Mouse (Mus musculus) intestine, embryonic 14.5 days (tissue): Measurements from ENCODE around the gene Med15. TPM values are rescaled to one million over a fixed set of nuclear protein-coding genes. Genes with fewer than 3 reads are reported as not detected.
A peak's percentile ranks its signal among the peaks of the same experiment; 100 is the strongest.

Experiments
- ATAC-seq: fragments of 200-750 bp; cut with Nextera tagmentation; replicated peaks from 2 replicates; pipeline ENCODE4 v1.8.0; 2017; ENCODE audit warnings: low read depth, moderate number of reproducible peaks, moderate TSS enrichment, moderate library complexity; ENCODE audit not compliant: low FRiP score, low TSS enrichment
- DNase-seq: peaks from one replicate; pipeline ENCODE4 v3.0.0-alpha.2; 2018; ENCODE audit warnings: low spot score
- H3K27ac ChIP-seq: fragments of 300-500 bp; sonication (generic); 2 replicates; pipeline ENCODE4 v1.5.1; 2014; ENCODE audit warnings: low read depth, mild to moderate bottlenecking, control low read depth
- H3K27me3 ChIP-seq: fragments of 300-500 bp; sonication (generic); replicated peaks from 2 replicates; pipeline ENCODE4 v1.6.1; 2014; ENCODE audit warnings: low read length, control low read depth; ENCODE audit not compliant: control insufficient read depth, insufficient read depth
- H3K36me3 ChIP-seq: fragments of 300-500 bp; sonication (generic); 2 replicates; pipeline ENCODE4 v1.6.1; 2014; ENCODE audit warnings: low read length, control low read depth; ENCODE audit not compliant: control insufficient read depth, insufficient read depth
- H3K4me1 ChIP-seq: fragments of 300-500 bp; sonication (generic); replicated peaks from 2 replicates; pipeline ENCODE4 v1.6.1; 2014; ENCODE audit warnings: low read length, control low read depth, mixed read lengths; ENCODE audit not compliant: control insufficient read depth, insufficient read depth
- H3K4me2 ChIP-seq: fragments of 300-500 bp; sonication (generic); 2 replicates; pipeline ENCODE4 v1.6.1; 2014; ENCODE audit warnings: low read length
- H3K4me3 ChIP-seq: fragments of 300-500 bp; sonication (generic); 2 replicates; pipeline ENCODE4 v1.5.1; 2014; ENCODE audit warnings: low read depth, low read length, control low read depth, mixed read lengths
- H3K9ac ChIP-seq: fragments of 300-500 bp; sonication (generic); 2 replicates; pipeline ENCODE4 v1.6.1; 2014; ENCODE audit warnings: mild to moderate bottlenecking, low read length
- H3K9me3 ChIP-seq: fragments of 300-500 bp; sonication (generic); 2 replicates; pipeline ENCODE4 v1.6.1; 2016; ENCODE audit warnings: low read length, control low read depth; ENCODE audit not compliant: control insufficient read depth
- WGBS: fragments of 180-500 bp; shearing (Covaris S2); extraction: QIAGEN DNeasy Blood & Tissue Kit; methylation state at CpG from one replicate; pipeline ENCODE4 v1.1.7; 2014; 5-methylcytosine and 5-hydroxymethylcytosine counted together
- polyA plus RNA-seq: library from polyadenylated mRNA; unstranded; fragments of >200 nt; fragmentation: Nextera tagmentation; extraction: Ambion mirVana; gene quantifications from 2 replicates; pipeline ENCODE4 v1.2.1, GENCODE M21; 2014

Med15 gene
- polyA plus RNA-seq, 1 experiment from 2014 or later: 41.5 TPM

DNA sequence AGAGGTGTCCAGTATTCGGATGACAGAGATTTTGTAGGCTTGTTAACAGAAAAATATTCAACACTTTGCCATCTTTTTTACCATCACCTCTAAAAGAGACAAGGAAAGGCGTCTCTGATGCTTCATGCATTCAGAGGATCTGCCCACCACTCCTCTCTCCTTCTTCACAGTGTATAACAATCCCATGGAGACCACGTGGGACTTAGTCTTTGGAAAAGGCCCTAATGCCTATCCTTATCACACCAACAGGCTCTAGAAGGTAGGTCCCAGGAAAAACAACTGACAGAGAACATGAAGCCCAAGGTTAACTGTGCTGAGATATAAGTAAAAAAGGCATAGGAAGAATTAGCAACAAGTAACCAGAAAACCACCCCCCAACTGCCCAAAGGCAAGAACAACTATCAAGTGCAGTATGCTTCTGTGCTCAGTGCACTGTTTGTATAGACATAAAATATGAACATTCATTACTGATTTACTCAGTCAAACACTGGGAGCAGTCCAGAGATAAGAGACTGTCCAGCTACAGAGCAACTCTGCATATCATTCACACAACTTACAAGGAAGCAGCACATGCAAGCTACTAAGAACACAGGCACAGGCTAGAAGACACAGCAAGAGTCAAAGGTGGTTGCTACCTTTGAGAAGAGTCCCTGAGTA is 32.2 kb downstream of the Med15 start:
- H3K9me3 ChIP-seq: no peaks in the 10 kb centered on the region
- H3K4me2 ChIP-seq: no peak overlapping the region
- ATAC-seq: peak; percentile 92
- H3K4me1 ChIP-seq: no peaks in the 10 kb centered on the region
- WGBS: 82% methylated on average over 3 of the region's 3 CpGs
- no peak overlapping the region for H3K9ac ChIP-seq
- no peaks in the 10 kb centered on the region for H3K27me3 ChIP-seq
- H3K4me3 ChIP-seq: no peak overlapping the region
- 0 out of 2 replicates have a peak overlapping the region, but pooled peaks have one; percentile 12 for H3K27ac ChIP-seq
- no peak for DNase-seq
- H3K36me3 ChIP-seq: peaks cover 44% of the 10 kb centered on the region

DNA sequence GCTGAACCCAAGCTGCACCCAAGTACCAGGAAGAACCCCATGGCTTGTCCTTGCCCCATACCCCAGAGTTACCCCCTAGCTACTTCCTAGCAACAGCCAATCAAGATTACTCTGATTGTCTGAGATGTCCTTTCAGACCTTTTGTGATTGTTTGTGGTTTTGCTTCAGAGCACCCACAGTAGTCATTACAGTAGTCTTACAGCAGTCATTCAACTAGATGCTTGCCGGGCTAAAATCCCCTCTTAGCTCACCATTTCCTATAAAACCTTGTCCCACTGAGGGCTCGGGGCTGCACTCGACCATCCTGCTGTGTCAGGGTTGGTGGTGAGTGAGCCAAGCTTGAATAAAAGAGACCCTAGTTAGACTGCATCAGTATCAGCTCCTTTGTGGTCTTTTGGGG is 37.8 kb downstream of the Med15 start:
- DNase-seq: no peak
- no peak overlapping the region for H3K4me2 ChIP-seq
- no peak overlapping the region for H3K27ac ChIP-seq
- no peaks in the 10 kb centered on the region for H3K27me3 ChIP-seq
- no peak overlapping the region for H3K4me3 ChIP-seq
- H3K36me3 ChIP-seq: peaks cover 51% of the 10 kb centered on the region
- ATAC-seq: no peak
- no peaks in the 10 kb centered on the region for H3K9me3 ChIP-seq
- no peak overlapping the region for H3K9ac ChIP-seq
- H3K4me1 ChIP-seq: no peaks in the 10 kb centered on the region
- 86% methylated on average over 3 of the region's 3 CpGs for WGBS

DNA sequence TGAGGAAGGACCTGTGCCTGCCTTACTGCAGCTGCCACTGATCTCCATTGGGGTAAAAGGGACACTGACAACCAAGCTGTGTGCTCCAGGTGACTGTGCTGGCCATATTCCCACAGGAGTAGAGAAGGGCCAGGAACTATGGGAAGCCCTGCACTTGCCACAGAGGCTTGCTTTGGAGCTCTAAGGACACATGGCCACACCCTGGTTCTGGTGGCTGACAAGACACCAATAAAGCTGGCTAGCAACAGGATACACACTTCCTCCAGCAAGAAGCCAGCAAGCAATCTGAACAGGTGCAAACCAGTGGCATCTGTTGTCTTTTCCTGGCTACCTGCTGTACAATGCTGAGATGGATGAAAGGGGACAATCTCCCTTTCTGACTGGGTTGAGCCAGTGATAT is 62.8 kb downstream of the Med15 start:
- Histone ChIP-seq H3K4me1 (no peaks in the 10 kb centered on the region), H3K4me3 (no peak overlapping the region), H3K27ac (no peak overlapping the region), H3K9me3 (no peaks in the 10 kb centered on the region), H3K9ac (no peak overlapping the region), H3K4me2 (no peak overlapping the region), H3K27me3 (no peaks in the 10 kb centered on the region), H3K36me3 (peaks cover 88% of the 10 kb centered on the region)
- DNase-seq (no peak), ATAC-seq (no peak)

DNA sequence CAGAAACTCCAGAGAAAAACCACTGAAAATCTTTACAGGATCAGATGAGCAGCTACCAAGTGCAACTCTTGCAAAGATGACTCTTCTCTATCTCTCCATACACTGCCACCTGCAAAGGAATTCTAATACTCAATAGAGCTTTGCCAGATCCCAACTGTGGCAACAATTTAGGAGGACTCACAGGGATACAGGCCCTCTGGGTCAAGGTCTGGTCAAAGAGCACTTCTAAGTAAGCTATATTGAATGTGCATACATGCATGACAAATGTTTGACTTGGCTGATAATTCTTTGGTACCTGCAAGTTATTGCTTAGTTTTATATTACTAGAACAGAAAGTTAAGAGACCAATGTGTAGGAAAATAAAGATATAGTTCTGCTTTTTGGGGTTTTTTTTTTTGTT is 67.1 kb downstream of the Med15 start:
- no peak overlapping the region for H3K27ac ChIP-seq
- H3K9me3 ChIP-seq: no peaks in the 10 kb centered on the region
- no peak overlapping the region for H3K4me2 ChIP-seq
- DNase-seq (no peak), ATAC-seq (no peak)
- no peak overlapping the region for H3K4me3 ChIP-seq
- peaks cover 85% of the 10 kb centered on the region for H3K36me3 ChIP-seq
- no peaks in the 10 kb centered on the region for H3K4me1 ChIP-seq
- H3K27me3 ChIP-seq: no peaks in the 10 kb centered on the region
- no peak overlapping the region for H3K9ac ChIP-seq

DNA sequence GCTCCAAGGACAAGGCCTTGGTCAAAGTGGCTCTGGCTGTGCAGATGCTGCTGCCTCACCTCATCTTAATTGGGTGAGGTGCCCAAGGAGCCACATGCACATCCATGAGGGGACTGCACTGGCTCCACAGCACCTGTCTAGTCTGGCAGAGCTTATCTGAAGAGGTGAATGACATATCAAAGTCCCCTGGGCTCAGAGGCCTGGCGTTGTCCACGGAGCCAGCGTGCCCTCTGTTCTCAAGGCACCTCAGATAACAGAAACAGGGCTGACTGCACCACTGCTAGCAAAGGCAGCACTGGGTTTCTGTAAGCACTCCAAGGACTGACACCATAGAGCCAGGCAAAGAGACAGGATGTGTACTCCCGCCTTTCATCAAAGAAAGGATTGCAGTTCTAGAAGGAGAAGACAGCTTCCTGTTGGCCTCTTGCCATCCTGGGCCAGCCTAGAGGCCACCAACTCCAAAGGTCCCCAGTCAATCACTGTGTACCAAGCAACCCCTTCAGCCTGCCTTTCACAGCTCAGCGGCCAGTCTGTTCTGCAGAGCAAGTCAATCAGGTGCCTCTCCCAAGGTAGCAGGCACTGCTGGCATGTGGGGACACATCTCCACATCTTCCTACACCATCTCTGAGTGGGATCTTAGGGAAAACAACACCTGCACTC is 76.3 kb downstream of the Med15 start:
- no peak overlapping the region for H3K27ac ChIP-seq
- H3K4me1 ChIP-seq: no peaks in the 10 kb centered on the region
- WGBS: 93% methylated on average over 5 of the region's 5 CpGs
- ATAC-seq: no peak
- no peak overlapping the region for H3K9ac ChIP-seq
- no peaks in the 10 kb centered on the region for H3K27me3 ChIP-seq
- H3K4me3 ChIP-seq: no peak overlapping the region
- peaks cover 69% of the 10 kb centered on the region for H3K36me3 ChIP-seq
- H3K9me3 ChIP-seq: no peaks in the 10 kb centered on the region
- no peak overlapping the region for H3K4me2 ChIP-seq
- no peak for DNase-seq

DNA sequence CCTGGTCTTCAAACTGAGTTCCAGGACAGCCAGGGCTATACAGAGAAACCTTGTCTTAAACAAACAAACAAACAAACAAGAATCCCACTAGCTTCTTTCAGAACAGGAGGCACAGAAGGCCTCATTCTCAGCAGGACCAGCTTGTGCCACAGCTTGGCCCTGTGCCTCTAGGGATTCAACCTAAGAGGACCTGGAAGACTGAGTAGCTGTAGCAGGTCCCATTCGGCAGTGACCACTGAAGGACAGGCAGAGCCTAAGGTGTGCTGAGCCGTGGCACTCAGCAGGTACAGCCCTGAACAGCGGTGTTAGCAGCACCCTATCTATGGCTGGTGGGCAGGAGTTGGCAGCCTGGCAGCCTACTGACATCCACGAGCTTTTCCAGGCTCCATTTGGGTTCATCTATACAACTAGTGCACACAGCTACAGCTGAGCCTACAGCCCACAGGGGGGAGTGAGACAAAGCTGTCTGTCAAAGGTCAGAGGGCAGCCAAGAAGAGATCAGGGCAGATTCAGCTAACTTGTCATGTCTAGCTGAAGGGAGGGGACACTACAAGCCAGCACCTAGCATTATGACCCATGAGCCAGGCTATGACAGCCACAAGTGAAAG is 78.4 kb downstream of the Med15 start:
- WGBS: 87% methylated on average over 4 of the region's 4 CpGs
- no peaks in the 10 kb centered on the region for H3K4me1 ChIP-seq
- no peak overlapping the region for H3K4me3 ChIP-seq
- ATAC-seq (no peak), DNase-seq (no peak)
- no peaks in the 10 kb centered on the region for H3K9me3 ChIP-seq
- H3K4me2 ChIP-seq: no peak overlapping the region
- no peak overlapping the region for H3K9ac ChIP-seq
- H3K27me3 ChIP-seq: no peaks in the 10 kb centered on the region
- no peak overlapping the region for H3K27ac ChIP-seq
- H3K36me3 ChIP-seq: peaks cover 74% of the 10 kb centered on the region

DNA sequence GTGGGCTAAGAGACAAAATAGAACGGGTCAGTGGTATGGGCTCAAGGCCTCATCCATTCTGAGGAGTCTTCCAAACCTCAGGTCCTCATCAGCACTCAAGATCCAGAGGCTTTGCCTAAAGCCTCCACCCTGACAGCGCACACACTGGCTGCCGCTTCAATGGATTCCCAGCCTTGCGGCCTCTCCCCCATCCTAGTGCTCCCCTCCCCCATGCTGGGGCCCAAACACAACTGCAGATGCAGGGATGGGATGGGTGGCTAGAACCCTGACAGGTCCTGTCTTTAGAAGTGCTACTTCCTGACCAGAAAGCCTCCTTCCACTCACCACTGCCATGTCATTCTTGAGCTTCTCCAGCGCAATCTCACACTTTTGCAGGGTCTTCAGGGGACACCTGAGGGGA is 79.1 kb downstream of the Med15 start:
- ATAC-seq: no peak
- Histone ChIP-seq H3K27me3 (no peaks in the 10 kb centered on the region), H3K9me3 (no peaks in the 10 kb centered on the region), H3K4me3 (no peak overlapping the region), H3K4me2 (no peak overlapping the region), H3K9ac (no peak overlapping the region), H3K27ac (no peak overlapping the region), H3K4me1 (no peaks in the 10 kb centered on the region), H3K36me3 (peaks cover 79% of the 10 kb centered on the region)
- DNase-seq: no peak
- WGBS: 92% methylated on average over 5 of the region's 5 CpGs

DNA sequence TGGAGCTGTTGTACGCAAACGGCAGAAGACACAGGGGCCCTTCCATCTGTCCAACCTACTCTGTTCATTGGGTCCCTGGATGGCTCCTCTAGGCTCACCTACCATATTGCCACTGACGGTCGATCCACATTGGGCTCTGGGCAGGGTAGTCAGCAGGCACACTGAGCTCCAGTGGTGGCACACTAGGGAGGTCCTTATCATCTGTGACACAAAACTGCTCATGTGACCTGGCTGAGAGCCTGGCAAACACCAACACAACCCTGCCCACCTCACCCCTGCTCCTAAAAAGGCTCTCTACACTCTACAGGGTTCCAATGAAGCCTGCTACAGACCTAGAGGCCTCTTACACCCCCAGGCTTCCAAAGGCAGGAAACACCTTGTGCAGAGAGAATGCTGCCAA is 80.1 kb downstream of the Med15 start:
- no peak for DNase-seq
- H3K4me1 ChIP-seq: no peaks in the 10 kb centered on the region
- H3K4me2 ChIP-seq: no peak overlapping the region
- H3K27ac ChIP-seq: no peak overlapping the region
- no peaks in the 10 kb centered on the region for H3K27me3 ChIP-seq
- peaks cover 71% of the 10 kb centered on the region for H3K36me3 ChIP-seq
- 94% methylated on average over 4 of the region's 4 CpGs for WGBS
- no peaks in the 10 kb centered on the region for H3K9me3 ChIP-seq
- ATAC-seq: no peak
- no peak overlapping the region for H3K4me3 ChIP-seq
- no peak overlapping the region for H3K9ac ChIP-seq

DNA sequence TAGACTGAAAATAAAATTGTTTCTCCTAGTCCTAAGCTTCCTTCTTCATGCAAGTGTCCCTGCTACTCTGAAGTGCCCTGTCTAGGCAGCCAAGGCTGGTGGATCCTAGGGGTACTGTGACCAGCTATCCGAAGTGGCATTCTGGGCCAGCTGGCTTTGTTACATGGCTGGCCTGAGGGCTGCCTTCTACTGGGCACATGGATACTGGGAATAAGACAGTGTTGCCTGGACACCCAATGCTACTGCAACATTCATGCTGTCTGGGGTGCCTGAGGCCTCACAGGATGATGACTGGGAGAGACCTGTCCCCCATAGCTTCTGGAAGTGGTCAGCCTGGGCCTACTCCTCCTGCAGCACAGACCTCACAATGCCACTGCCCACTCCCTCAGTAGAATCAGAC is 82.0 kb downstream of the Med15 start:
- Histone ChIP-seq H3K9ac (no peak overlapping the region), H3K27ac (no peak overlapping the region), H3K27me3 (no peaks in the 10 kb centered on the region), H3K4me2 (no peak overlapping the region), H3K36me3 (peaks cover 66% of the 10 kb centered on the region), H3K4me1 (no peaks in the 10 kb centered on the region; the same call in 1 of the 2 replicates), H3K9me3 (no peaks in the 10 kb centered on the region), H3K4me3 (no peak overlapping the region)
- WGBS: 96% methylated on average over 1 of the region's 1 CpGs
- ATAC-seq (no peak), DNase-seq (no peak)
